Mouse (Mus musculus): ENCODE measurements around the gene Npas2.

Npas2 gene

GRCm38 (mm10) chr1:39300676-39301075 is 107.1 kb downstream of the Npas2 start:
- CTCF ChIA-PET, result no interaction called here
- POLR2A ChIA-PET, result interaction anchor here in 2 of 4 experiments (1.2 to 3.7 kb wide), 2 partner anchors 8 to 9 kb away, joined by 3 to 13 read pairs; no protein-coding TSS in a partner anchor

- POLR2A ChIA-PET, result interaction anchor here in 1 of 4 experiments (3.7 kb wide), 1 partner anchor 10 kb away, joined by 13 read pairs; no protein-coding TSS in a partner anchor
- CTCF ChIA-PET, result no interaction called here
Measured at GRCm38 (mm10) chr1:39302246-39302645, 108.7 kb downstream of the Npas2 start.

- CTCF ChIA-PET, result interaction anchor here in 2 of 4 experiments (0.5 to 0.6 kb wide), 2 partner anchors 32 kb away, joined by 3 to 7 read pairs; no protein-coding TSS in a partner anchor
- POLR2A ChIA-PET, result interaction anchor here in 1 of 4 experiments (3.7 kb wide), 1 partner anchor 11 kb away, joined by 13 read pairs; no protein-coding TSS in a partner anchor
Measured at GRCm38 (mm10) chr1:39303054-39303649, 109.6 kb downstream of the Npas2 start.

- CTCF ChIA-PET, result interaction anchor here in 1 of 4 experiments (0.7 kb wide), 1 partner anchor 22 kb away, joined by 3 read pairs; no protein-coding TSS in a partner anchor
- POLR2A ChIA-PET, result interaction anchor here in 2 of 4 experiments (0.5 to 0.6 kb wide), 2 partner anchors 36 to 185 kb away, joined by 4 read pairs; no protein-coding TSS in a partner anchor
Measured at GRCm38 (mm10) chr1:39307291-39307690, 113.8 kb downstream of the Npas2 start.

- POLR2A ChIA-PET, result no interaction called here
- CTCF ChIA-PET, result no interaction called here
Measured at GRCm38 (mm10) chr1:39307971-39308370, 114.4 kb downstream of the Npas2 start.

GRCm38 (mm10) chr1:39309548-39309947 is 116.0 kb downstream of the Npas2 start:
- CTCF ChIA-PET, result interaction anchor here in 1 of 4 experiments (0.9 kb wide), 1 partner anchor 87 kb away, joined by 3 read pairs; no protein-coding TSS in a partner anchor
- POLR2A ChIA-PET, result no interaction called here

GRCm38 (mm10) chr1:39312345-39312967 is 118.9 kb downstream of the Npas2 start:
- ChIA-PET CTCF (no interaction called here), POLR2A (no interaction called here)

GRCm38 (mm10) chr1:39313352-39314245 is 120.1 kb downstream of the Npas2 start:
- CTCF ChIA-PET, result interaction anchor here in 3 of 4 experiments (0.6 kb wide), 3 partner anchors 24 to 431 kb away, joined by 3 to 15 read pairs (median 3); no protein-coding TSS in a partner anchor
- POLR2A ChIA-PET, result interaction anchor here in 1 of 4 experiments (0.6 to 1.1 kb wide), 5 partner anchors 10 to 275 kb away, joined by 3 to 4 read pairs (median 3); no protein-coding TSS in a partner anchor

GRCm38 (mm10) chr1:39317935-39318334 is 124.4 kb downstream of the Npas2 start:
- CTCF ChIA-PET, result interaction anchor here in 1 of 4 experiments (0.8 kb wide), 1 partner anchor 307 kb away, joined by 3 read pairs; no protein-coding TSS in a partner anchor
- POLR2A ChIA-PET, result no interaction called here

GRCm38 (mm10) chr1:39318870-39319269 is 125.3 kb downstream of the Npas2 start:
- ChIA-PET CTCF (interaction anchor here in 1 of 4 experiments (0.8 kb wide), 1 partner anchor 308 kb away, joined by 3 read pairs; no protein-coding TSS in a partner anchor), POLR2A (no interaction called here)

GRCm38 (mm10) chr1:39321954-39322353 is 128.4 kb downstream of the Npas2 start:
- POLR2A ChIA-PET, result no interaction called here
- CTCF ChIA-PET, result interaction anchor here in 1 of 4 experiments (0.5 kb wide), 1 partner anchor 27 kb away, joined by 3 read pairs; no protein-coding TSS in a partner anchor

GRCm38 (mm10) chr1:39325228-39325627 is 131.7 kb downstream of the Npas2 start:
- ChIA-PET CTCF (no interaction called here), POLR2A (no interaction called here)

GRCm38 (mm10) chr1:39327546-39327945 is 134.0 kb downstream of the Npas2 start:
- ChIA-PET CTCF (no interaction called here), POLR2A (no interaction called here)

GRCm38 (mm10) chr1:39330857-39331594 is 137.5 kb downstream of the Npas2 start:
- ChIA-PET POLR2A (interaction anchor here in 2 of 4 experiments (0.6 to 1.2 kb wide), 2 partner anchors 40 to 164 kb away, joined by 3 read pairs; no protein-coding TSS in a partner anchor), CTCF (interaction anchor here in 2 of 4 experiments (0.7 to 1.0 kb wide), 2 partner anchors 10 to 37 kb away, joined by 3 read pairs; no protein-coding TSS in a partner anchor)

- ChIA-PET CTCF (no interaction called here), POLR2A (no interaction called here)
Measured at GRCm38 (mm10) chr1:39332456-39332855, 138.9 kb downstream of the Npas2 start.

GRCm38 (mm10) chr1:39335561-39336196 is 142.1 kb downstream of the Npas2 start:
- ChIA-PET CTCF (interaction anchor here in 3 of 4 experiments (0.6 to 1.7 kb wide), 5 partner anchors 118 to 448 kb away, joined by 3 to 4 read pairs (median 3); no protein-coding TSS in a partner anchor), POLR2A (interaction anchor here in 2 of 4 experiments (0.6 to 1.2 kb wide), 4 partner anchors 44 to 515 kb away, joined by 3 to 4 read pairs (median 3); no protein-coding TSS in a partner anchor)

- ChIA-PET POLR2A (no interaction called here), CTCF (interaction anchor here in 2 of 4 experiments (0.7 to 1.7 kb wide), 2 partner anchors 11 to 326 kb away, joined by 3 read pairs; no protein-coding TSS in a partner anchor)
Measured at GRCm38 (mm10) chr1:39336788-39337187, 143.3 kb downstream of the Npas2 start.

GRCm38 (mm10) chr1:39338831-39339230 is 145.3 kb downstream of the Npas2 start:
- ChIA-PET POLR2A (no interaction called here), CTCF (interaction anchor here in 1 of 4 experiments (1.4 kb wide), 1 partner anchor 328 kb away, joined by 8 read pairs; no protein-coding TSS in a partner anchor)

All from embryonic stem cell, embryonic (primary cell).